Mouse (Mus musculus) ovary, adult 2 months (tissue): ENCODE data around the gene Hook1. TPM values are rescaled to one million over a fixed set of nuclear protein-coding genes. Genes with fewer than 3 reads are reported as not detected.

ENCODE experiments used
- polyA plus RNA-seq: library from polyadenylated mRNA; depleted of rRNA; stranded (reverse); fragments of >200 nt; gene quantifications from 2 replicates; pipeline ENCODE4 v1.2.3, GENCODE M21; 2012; rRNA removed

Hook1 gene
- 2.7 and 3.7 TPM in 2 replicates for polyA plus RNA-seq

GRCm38 (mm10) chr4:95966928-95967724 is at the start of gene Hook1:
TSS of gene Hook1 (plus strand) at chr4:95967240.

Other genes starting within 250 kb of the Hook1 start
- gene Cyp2j13, start 110.3 kb downstream of the Hook1 start, polyA plus RNA-seq: 0.03 TPM in 1 of 2 replicates, not detected in the other
- 0.08 and 0.09 TPM in 2 replicates for gene Cyp2j12, start 173.9 kb downstream of the Hook1 start, polyA plus RNA-seq